Mouse (Mus musculus): ENCODE data around the gene Zc3h12c. TPM values are rescaled to one million over a fixed set of nuclear protein-coding genes. Genes with fewer than 3 reads are reported as not detected.

Zc3h12c gene
- total RNA-seq, 1 experiment from 2014 or later, result 8.7 TPM

Other genes starting within 250 kb of the Zc3h12c start
- gene Fdx1, start 205.0 kb downstream of the Zc3h12c start, total RNA-seq (2017), result 1.7 and 8.3 TPM in 2 replicates
- gene Rdx, start 121.4 kb downstream of the Zc3h12c start, total RNA-seq (2017), result 249 and 252 TPM in 2 replicates